Mouse (Mus musculus): ENCODE measurements at regions not wholly inside any gene's neighbourhood (a gene's known extent, or its start where the extent isn't known, plus 50 kb on each side); places are given as distances from the start of the nearest gene placed in this dataset.

DNA sequence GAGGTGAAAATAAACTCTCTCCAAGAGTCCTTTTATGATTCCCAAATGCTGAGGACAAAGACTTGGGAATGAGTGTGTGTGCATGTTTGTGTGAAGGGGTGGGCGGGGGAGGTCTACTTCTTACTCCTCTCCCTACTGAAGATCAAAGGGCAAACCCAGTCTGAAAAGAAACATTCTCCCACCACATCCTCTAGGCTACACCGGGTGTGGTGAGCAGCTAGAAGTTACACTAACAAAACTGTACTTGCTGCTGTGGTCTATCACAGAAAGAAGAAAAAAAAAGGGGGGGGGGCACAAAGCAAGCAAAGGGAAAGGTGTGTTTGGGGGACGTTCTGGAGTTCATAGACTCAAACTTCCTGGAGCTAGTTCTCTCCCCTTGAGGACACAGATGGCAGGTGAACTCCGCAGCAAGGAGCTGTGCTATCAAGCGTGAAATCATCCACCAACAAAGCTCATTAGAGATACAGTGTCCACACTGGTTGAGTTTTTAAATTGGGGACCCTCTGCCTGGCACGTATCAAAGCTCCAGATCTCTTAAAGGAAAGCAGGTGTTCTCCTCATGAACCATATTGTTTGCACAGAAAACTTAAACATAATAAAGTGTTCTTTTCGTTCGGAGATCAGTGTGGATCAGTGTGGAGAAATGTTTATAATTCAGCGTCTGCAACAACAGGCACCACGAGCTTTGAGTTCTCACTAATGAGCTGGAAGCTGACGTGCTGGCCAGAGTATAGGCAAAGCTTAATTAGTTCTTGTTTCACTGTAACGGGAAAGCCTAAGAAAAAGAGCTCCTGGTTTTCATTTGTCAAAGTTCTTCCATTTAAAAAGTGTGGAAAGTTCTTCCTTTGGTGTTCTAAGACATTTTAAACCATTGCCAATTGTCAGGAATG, 280.7 kb upstream of the Htr2a start:
- peak; percentile 0 for DNase-seq (ENCODE audit: low read depth, low spot score)

- no peak for DNase-seq (ENCODE audit: low read depth, low spot score)
Observed at GRCm38 (mm10) chr14:74384481-74384880, 256.2 kb upstream of the Htr2a start.

GRCm38 (mm10) chr14:74392419-74392818, 248.2 kb upstream of the Htr2a start:
- DNase-seq (ENCODE audit: low read depth, low spot score), result no peak

DNA sequence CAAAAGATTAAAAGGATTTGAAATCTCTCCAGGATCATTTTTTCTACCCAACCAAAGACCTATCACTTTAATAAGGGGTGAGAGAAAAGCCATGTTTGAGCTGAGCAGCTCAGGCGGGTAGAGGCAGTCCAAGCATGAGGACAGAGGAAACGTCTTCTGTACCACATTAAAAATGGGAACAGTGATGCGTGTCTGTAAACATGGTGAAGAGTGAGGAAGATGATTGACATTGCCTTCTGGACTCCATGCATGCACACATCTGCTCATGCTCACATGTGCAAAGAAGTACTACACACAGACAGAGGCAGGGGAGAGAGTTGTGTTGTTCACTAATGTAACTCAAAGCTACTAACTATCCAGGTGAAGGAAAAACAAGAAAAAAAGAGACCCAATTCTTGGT, 243.4 kb upstream of the Htr2a start:
- no peak for DNase-seq (ENCODE audit: low read depth, low spot score)

- DNase-seq (ENCODE audit: low read depth, low spot score), result no peak
Observed at GRCm38 (mm10) chr14:74409441-74409840, 231.2 kb upstream of the Htr2a start.

GRCm38 (mm10) chr14:74428226-74428625, 212.4 kb upstream of the Htr2a start:
- DNase-seq (ENCODE audit: low read depth, low spot score), result no peak

GRCm38 (mm10) chr14:74464027-74464682, 176.5 kb upstream of the Htr2a start:
- no peak for DNase-seq (ENCODE audit: low read depth, low spot score)

DNA sequence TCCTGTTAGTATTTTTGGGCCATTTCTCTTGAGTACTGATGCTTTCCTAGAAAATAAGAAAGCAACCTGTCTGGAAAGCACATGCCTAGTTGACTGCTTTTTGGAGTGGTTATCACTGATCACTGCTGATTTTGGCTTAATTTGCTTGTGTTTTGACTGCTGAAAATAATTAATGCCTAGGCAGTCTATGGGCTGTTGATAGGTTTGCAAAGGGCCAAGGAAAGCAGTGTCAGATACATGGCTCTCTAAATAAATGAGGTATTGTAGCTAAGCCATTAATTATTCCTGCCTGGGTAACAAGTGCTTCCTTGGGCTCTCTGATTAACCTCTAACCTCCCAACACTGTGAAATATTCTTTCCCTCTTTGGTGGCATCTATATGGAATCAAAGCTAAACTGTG, 145.1 kb upstream of the Htr2a start:
- DNase-seq (ENCODE audit: low read depth, low spot score), result no peak

GRCm38 (mm10) chr14:74511521-74511920, 129.1 kb upstream of the Htr2a start:
- no peak for DNase-seq (ENCODE audit: low read depth, low spot score)

DNA sequence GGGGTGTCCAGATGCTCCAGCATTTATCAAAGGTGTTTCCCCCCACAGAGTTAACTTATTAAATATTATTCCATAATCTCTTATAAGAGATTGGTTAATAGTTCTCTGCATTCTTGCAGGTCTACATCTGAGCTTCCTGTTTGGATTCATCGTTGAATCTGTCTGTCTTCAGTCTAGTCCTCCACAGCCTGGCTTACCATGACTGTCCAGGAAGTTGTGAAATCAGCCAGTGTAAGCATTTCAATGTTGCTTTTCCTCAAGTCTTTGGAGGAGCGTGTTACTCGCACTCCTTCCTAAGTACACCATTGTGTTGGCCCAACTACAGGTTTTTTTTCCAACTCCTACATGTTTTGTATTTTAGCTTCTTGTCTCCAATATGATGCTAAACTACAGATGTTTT, 124.2 kb upstream of the Htr2a start:
- DNase-seq (ENCODE audit: low read depth, low spot score), result no peak

DNA sequence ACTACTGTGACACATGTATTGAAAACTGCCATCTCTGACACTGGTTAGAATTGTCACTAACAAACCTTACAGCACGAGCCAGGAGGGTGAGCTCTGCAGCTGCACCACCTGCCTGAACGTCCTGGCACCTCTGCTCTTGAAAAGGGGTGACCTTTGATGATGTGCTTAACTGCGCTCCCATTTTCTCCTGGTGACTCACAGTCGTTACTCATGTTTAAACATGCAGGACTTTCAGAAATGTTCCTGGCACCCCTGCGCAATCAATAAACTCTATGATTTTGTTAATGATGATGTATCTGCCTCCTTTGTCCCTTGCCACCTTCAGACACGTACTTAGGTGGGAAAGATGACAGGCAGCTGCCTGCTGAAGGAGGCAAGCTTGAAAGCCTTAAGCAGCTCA, 121.1 kb upstream of the Htr2a start:
- no peak for DNase-seq (ENCODE audit: low read depth, low spot score)

DNA sequence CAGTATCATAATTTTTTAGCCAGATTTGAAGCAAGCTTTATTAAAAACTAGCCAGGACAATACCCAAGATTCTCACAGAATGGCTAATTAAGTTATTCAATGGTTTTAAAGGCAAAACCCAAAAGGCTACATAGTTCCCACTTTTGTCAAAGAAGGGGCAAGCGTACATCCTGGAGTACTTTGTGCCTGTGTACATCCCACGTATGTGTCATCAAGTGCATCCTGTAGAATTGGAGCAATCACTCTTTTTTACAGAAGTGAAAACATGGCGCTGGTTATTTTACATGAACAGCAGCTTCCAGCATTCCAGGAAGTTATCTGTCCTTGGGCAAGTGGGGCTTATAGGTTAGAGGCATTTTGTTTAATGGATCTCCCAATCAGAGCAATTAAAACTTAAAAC, 119.0 kb upstream of the Htr2a start:
- DNase-seq (ENCODE audit: low read depth, low spot score), result no peak

GRCm38 (mm10) chr14:74527246-74527645, 113.4 kb upstream of the Htr2a start:
- DNase-seq (ENCODE audit: low read depth, low spot score), result no peak

DNA sequence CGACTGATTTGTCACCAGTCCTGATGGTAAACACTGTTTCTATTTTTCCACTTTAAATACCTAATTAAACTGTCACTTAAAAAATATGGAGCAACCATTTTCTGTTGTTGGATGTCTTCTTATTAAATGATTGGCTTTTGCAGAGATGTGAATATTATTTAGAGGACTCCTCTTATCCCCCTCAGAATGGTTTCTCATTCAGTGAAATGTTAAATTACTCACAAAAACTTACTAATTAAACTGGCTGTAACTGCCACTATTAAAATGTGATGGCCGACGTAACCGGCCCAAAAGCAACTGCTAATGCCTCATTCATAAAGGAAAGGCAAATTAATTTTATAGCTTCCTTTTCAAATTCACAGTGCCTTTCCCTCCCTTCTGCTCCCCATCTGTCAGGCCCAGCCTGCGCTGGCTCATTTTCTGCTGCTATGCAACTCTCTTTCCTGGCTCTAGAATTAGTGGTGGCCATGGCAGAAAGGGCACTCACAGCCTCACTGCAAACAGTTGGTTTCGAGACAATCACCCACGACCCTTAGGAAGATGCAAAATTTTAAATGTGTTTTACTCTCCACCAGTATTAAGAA, 111.2 kb upstream of the Htr2a start:
- DNase-seq (ENCODE audit: low read depth, low spot score), result no peak

GRCm38 (mm10) chr14:74538187-74538586, 102.5 kb upstream of the Htr2a start:
- no peak for DNase-seq (ENCODE audit: low read depth, low spot score)

GRCm38 (mm10) chr14:74544028-74544427, 96.6 kb upstream of the Htr2a start:
- DNase-seq (ENCODE audit: low read depth, low spot score), result no peak

DNA sequence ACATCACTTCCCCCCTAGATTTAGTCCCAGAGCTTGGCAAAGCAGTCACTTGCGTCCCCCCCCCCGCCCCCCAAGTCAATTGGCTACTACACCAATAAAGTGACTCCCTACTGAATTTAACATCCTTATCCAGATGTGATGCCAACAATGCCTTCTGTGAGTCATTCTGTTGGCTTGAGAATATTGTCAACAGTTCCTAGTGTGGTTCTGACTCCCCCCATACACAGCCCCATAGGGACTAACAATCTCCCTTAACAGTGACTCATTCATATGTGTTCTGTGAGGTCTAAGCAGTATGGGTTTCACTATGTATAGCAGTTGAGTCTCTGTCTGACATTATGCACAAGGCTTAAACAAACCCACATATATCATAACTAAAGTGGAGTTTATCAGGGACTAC, 89.5 kb upstream of the Htr2a start:
- DNase-seq (ENCODE audit: low read depth, low spot score), result no peak

GRCm38 (mm10) chr14:74553636-74554035, 87.0 kb upstream of the Htr2a start:
- no peak for DNase-seq (ENCODE audit: low read depth, low spot score)

DNA sequence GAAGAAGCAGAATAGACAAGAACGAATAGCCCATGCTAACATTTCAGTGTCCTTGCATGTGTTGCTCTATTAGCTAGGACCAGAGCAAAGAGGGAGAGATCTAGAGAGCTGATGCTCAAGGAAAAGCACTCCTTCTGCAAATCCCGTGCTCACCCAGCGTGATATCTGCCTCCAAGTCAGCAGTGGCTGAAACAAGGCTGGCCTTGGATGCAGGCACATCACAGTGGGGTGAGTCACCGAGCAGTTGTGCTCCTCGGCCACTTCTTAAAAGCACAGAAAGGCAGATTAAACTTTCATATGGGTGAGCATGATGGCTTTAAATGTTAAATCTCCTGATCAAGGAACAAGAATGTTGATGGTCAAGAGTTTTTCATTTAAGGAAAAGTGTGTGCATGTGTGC, 82.3 kb upstream of the Htr2a start:
- DNase-seq (ENCODE audit: low read depth, low spot score), result no peak

Data from ZHBTc4 (cell line).